Mouse (Mus musculus) heart, embryonic 11.5 days (tissue): ENCODE data around the gene Ezr. TPM values are rescaled to one million over a fixed set of nuclear protein-coding genes. Genes with fewer than 3 reads are reported as not detected.

Experiments
- ATAC-seq: fragments of 200-750 bp; cut with Nextera tagmentation; replicated peaks from 2 replicates; pipeline ENCODE4 v1.8.0; 2017; ENCODE audit warnings: moderate library complexity; ENCODE audit not compliant: insufficient number of reproducible peaks, low FRiP score, low TSS enrichment
- H3K27ac ChIP-seq: fragments of 300-500 bp; sonication (generic); 2 replicates; pipeline ENCODE4 v1.5.1; 2014; ENCODE audit warnings: mild to moderate bottlenecking, low read depth, low read length
- H3K27me3 ChIP-seq: fragments of 300-500 bp; sonication (generic); 2 replicates; pipeline ENCODE4 v1.6.1; 2014; ENCODE audit warnings: mild to moderate bottlenecking, low read length, mixed read lengths; ENCODE audit not compliant: control insufficient read depth, insufficient read depth
- H3K36me3 ChIP-seq: fragments of 300-500 bp; sonication (generic); 2 replicates; pipeline ENCODE4 v1.6.1; 2014; ENCODE audit warnings: mild to moderate bottlenecking, low read length, moderate library complexity, mixed read lengths; ENCODE audit not compliant: control insufficient read depth, insufficient read depth
- H3K4me1 ChIP-seq: fragments of 300-500 bp; sonication (generic); 2 replicates; pipeline ENCODE4 v1.6.1; 2014; ENCODE audit warnings: low read length; ENCODE audit not compliant: control insufficient read depth, insufficient read depth
- H3K4me2 ChIP-seq: fragments of 300-500 bp; sonication (generic); 2 replicates; pipeline ENCODE4 v1.6.1; 2014; ENCODE audit warnings: mild to moderate bottlenecking, moderate library complexity
- H3K4me3 ChIP-seq: fragments of 300-500 bp; sonication (generic); 2 replicates; pipeline ENCODE4 v1.5.1; 2014; ENCODE audit warnings: low read depth, low read length
- H3K9ac ChIP-seq: fragments of 300-500 bp; sonication (generic); 2 replicates; pipeline ENCODE4 v1.6.1; 2014; ENCODE audit warnings: mild to moderate bottlenecking, low read depth, low read length, moderate library complexity
- H3K9me3 ChIP-seq: fragments of 300-500 bp; sonication (generic); replicated peaks from 2 replicates; pipeline ENCODE4 v1.6.1; 2016; ENCODE audit warnings: low read length; ENCODE audit not compliant: control insufficient read depth
- WGBS: fragments of 180-500 bp; shearing (Covaris S2); extraction: QIAGEN DNeasy Blood & Tissue Kit; methylation state at CpG from one replicate; pipeline ENCODE4 v1.1.7; 2014; ENCODE audit not compliant: insufficient replicate concordance; 5-methylcytosine and 5-hydroxymethylcytosine counted together
- polyA plus RNA-seq: library from polyadenylated mRNA; unstranded; fragments of >200 nt; fragmentation: Nextera tagmentation; extraction: Ambion mirVana; gene quantifications from 2 replicates; pipeline ENCODE4 v1.2.1, GENCODE M21; 2014

Gene Ezr
- polyA plus RNA-seq, 1 experiment from 2014 or later, result 89.2 TPM

DNA sequence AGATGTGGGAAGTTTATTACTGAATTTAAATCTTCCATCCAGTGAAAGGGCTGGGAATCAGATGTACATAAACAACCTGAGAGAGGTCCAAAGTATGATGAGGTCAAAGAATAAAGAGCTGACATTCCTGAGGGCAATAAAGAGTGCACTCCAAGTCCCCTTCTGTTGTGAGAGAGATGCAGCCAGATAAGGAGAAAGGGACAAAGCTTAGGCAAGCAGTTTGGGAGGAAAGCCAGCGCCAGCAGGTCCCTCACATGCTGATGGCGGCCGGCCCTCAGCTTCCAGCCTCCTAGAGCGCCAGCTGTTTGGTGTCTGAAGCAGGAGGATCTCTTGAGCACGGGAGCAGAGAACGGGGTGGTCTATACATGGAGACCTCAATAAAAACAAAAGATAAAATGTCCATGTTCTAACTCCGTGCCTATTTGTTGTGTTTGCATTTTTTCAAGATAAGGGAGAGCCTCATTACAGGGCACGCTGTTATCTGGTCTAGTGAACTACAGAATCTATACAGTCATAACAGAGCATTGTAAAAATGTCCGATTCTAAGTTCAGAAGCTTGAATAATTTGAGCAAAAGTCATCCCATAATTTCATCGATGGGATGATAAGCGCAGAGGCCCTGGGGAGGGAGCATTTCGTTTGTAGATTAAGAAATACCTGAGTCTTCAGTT, 15.9 kb upstream of the Ezr start:
- no peaks in the 10 kb centered on the region for H3K36me3 ChIP-seq
- H3K9me3 ChIP-seq, result 0 out of 2 replicates have a peak, but pooled peaks cover 4% of the 10 kb centered on the region
- no peak overlapping the region for H3K9ac ChIP-seq
- peaks cover 9% of the 10 kb centered on the region for H3K4me1 ChIP-seq
- 68% methylated on average over 12 of the region's 12 CpGs for WGBS
- H3K4me3 ChIP-seq, result no peak overlapping the region
- no peaks in the 10 kb centered on the region for H3K27me3 ChIP-seq
- no peak for ATAC-seq
- no peak overlapping the region for H3K27ac ChIP-seq
- no peak overlapping the region for H3K4me2 ChIP-seq

DNA sequence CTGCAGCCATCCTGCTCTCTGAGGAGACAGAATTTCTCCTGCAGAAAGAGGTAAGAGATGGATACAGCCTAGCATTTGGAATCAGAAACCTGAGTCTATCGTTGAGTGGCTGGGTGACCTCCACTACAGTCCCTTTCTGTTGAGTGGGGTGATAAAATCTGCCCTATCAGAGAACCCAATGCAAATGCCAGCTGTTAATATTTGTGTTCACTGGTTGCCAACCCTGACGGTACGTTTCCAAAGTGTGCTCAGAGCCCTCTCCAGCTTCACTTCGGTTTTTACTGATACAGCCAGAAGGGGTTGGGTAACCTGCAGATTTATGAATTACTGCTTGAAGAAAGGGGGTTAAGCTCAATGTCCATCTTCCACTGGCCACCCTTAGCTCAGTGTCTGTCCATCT, 14.9 kb upstream of the Ezr start:
- H3K27me3 ChIP-seq, result no peaks in the 10 kb centered on the region
- 74% methylated on average over 4 of the region's 4 CpGs for WGBS
- no peak overlapping the region for H3K9ac ChIP-seq
- H3K27ac ChIP-seq, result no peak overlapping the region
- H3K4me1 ChIP-seq, result peaks cover 9% of the 10 kb centered on the region
- no peak overlapping the region for H3K4me2 ChIP-seq
- ATAC-seq, result no peak
- H3K9me3 ChIP-seq, result 0 out of 2 replicates have a peak, but pooled peaks cover 4% of the 10 kb centered on the region
- H3K36me3 ChIP-seq, result no peaks in the 10 kb centered on the region
- no peak overlapping the region for H3K4me3 ChIP-seq

DNA sequence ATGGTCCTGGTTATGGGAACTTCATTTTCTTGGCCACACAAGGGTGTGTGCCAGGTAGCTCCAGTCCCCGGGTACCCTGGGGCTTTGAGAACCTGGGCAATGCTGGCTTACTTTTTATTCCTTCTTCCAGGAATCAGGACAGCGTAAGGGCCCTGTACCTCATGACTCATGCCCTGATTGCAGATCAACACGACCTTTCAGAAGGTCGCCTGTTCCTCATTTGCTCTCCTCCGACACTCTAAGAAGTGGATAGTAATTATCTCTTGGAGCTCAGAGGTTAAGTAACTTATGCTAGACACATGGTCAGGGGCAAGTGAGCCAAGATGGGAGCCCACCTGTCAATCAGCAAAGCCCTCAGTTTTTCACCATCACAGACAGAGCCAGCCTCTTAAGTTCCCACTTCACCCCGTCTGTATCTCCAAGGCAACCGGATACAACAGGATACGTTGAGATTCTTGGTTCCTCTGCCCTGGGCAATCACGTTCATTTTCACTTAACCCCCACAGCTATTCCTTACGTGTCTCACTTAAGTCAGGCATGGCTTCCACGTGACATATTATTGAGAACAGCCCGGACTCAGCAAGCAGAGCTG, 11.7 kb upstream of the Ezr start:
- H3K9me3 ChIP-seq, result no peaks in the 10 kb centered on the region
- ATAC-seq, result 0 out of 2 replicates have a peak, but pooled peaks have one; percentile 10
- no peak overlapping the region for H3K27ac ChIP-seq
- peaks cover 9% of the 10 kb centered on the region for H3K4me1 ChIP-seq
- H3K27me3 ChIP-seq, result no peaks in the 10 kb centered on the region
- WGBS, result 39% methylated on average over 12 of the region's 12 CpGs
- no peaks in the 10 kb centered on the region for H3K36me3 ChIP-seq
- no peak overlapping the region for H3K4me2 ChIP-seq
- no peak overlapping the region for H3K9ac ChIP-seq
- H3K4me3 ChIP-seq, result no peak overlapping the region

DNA sequence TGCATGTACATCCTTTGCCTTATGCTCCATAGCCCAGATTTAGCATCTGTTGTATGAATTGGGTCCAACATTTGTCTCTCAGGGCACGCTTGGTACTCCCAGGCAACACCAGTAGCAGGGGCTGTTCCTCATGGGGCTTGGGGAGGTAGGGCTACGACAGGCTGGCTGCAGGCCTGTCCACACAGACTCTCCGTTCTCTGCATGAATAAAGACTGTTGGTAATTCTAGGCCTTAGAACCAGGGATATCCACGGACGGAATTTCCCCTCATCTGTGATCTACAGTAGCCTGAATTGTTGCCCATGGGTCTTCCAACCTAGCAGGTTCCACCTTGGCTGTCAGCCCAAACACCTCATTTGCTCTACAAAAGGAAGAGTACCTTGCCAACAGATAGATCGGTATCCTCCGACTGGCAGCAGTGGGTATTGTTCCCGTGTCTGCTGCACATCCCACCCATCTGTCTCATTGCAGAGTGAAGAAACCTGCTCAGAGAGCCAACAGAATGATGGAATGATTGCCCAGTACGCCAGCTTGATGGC, 7.1 kb upstream of the Ezr start:
- H3K36me3 ChIP-seq, result no peaks in the 10 kb centered on the region
- 82% methylated on average over 9 of the region's 9 CpGs for WGBS
- peaks cover 6% of the 10 kb centered on the region for H3K4me1 ChIP-seq
- H3K4me3 ChIP-seq, result no peak overlapping the region
- ATAC-seq, result no peak
- no peak overlapping the region for H3K9ac ChIP-seq
- no peaks in the 10 kb centered on the region for H3K9me3 ChIP-seq
- H3K27ac ChIP-seq, result no peak overlapping the region
- no peaks in the 10 kb centered on the region for H3K27me3 ChIP-seq
- H3K4me2 ChIP-seq, result no peak overlapping the region

DNA sequence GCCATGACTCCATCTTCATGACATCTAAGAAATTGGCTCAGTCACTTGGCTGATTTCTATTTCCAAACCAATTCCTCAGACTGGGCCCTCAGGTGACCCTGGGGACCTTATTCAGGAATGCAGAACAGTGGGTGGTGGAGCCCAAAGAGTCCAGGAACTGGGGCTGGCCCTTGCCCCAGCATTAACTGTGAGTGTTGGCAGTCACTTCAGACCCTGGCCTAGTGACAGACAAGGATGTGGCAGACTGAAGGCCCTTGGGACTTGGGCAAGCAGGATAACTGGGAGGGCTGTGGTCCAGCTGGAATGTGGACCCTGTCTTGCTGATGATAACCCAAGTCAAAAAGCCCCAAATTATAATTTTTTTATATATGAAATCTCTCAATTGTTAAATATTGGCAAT, 6.5 kb upstream of the Ezr start:
- H3K4me2 ChIP-seq, result no peak overlapping the region
- H3K27me3 ChIP-seq, result no peaks in the 10 kb centered on the region
- no peak overlapping the region for H3K9ac ChIP-seq
- H3K9me3 ChIP-seq, result no peaks in the 10 kb centered on the region
- no peak overlapping the region for H3K4me3 ChIP-seq
- peaks cover 3% of the 10 kb centered on the region for H3K4me1 ChIP-seq
- no peak for ATAC-seq
- H3K36me3 ChIP-seq, result no peaks in the 10 kb centered on the region
- no peak overlapping the region for H3K27ac ChIP-seq

DNA sequence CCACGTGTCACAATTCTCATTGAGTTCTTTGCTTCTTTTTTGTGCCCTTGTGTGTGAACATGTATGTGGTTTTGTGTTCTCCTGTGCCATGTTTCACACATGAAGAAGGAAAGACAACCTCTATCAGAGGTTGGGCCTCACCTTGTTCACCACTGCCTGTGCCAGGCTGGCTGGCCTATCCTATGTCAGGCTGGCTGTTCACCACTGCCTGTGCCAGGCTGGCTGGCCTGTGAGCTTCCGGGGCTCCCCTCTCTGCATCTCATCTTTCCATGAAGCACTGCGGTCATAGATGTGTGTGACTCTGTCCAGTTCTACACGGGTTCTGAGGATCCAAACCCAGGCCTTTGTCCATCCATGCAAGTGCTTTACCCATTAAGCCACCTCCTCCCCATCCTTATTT, 4.7 kb upstream of the Ezr start:
- Histone ChIP-seq H3K27me3 (no peaks in the 10 kb centered on the region), H3K9ac (no peak overlapping the region), H3K27ac (no peak overlapping the region), H3K36me3 (no peaks in the 10 kb centered on the region), H3K4me3 (no peak overlapping the region), H3K9me3 (no peaks in the 10 kb centered on the region), H3K4me1 (no peaks in the 10 kb centered on the region), H3K4me2 (no peak overlapping the region)
- 73% methylated on average over 4 of the region's 4 CpGs for WGBS
- ATAC-seq, result no peak

DNA sequence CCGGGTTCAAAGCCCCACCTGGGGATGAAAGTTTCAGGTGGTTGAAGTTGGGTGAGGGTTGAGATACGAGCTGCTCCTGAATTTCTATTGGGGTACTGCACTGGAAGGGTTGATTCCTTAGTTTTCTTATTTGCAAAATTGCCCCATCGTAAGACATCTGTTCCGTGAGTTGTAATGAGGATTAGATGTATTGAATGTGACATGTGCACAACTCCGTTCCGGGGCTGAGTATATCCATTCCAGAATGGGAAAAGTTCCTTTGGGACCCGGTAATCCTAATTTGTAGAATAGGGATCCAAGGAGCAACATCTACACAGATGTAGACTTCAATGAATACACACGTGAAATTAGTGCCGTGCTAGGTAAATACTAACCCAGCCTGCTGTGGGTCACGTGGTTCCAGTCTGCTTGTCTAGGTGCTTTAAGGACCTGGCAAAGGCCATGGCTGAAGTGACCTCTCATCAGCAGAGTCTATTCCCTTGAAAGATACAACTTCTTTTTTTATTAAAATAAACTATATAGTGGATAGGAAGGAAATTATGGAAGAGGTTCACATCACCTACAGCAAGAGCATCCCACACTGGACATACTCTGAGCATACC, 1.3 kb upstream of the Ezr start:
- H3K27ac ChIP-seq, result no peak overlapping the region
- 49% methylated on average over 10 of the region's 10 CpGs for WGBS
- peak overlapping the region; percentile 91 for H3K4me3 ChIP-seq

DNA sequence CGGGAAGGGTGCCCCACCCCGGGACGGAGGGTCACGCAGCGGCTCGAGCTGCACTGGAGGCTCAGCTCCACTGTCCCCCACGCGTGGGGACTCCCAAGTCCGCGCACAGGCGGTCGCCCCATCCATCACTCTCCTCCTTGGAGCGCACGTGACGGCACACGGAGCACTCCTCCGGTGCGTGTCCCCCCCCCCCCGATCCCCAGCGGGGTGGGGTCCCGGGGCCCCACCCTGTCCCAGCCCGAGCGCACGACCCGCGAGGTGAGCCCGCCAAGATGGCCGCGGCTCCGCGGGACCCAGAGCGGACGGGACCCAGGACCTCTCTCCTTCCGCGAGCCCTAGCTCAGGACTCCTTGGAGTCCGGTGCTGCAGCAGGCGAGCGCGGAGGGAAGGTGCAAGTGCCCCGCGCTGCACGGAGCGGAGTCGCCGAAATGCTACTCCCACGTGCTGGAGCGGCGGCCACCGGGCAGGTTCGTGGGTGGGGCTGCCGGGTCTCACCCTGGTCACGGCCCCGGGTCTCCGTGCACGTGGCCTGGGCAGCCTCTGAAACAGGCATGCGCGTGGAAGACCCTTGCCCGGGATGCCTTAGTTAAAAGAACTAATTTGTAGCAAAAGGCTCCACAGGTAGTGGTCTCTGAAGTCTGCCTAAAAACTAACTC, 550 bp upstream of the Ezr start:
- WGBS, result under 1% methylated on average over 54 of the region's 58 CpGs
- Histone ChIP-seq H3K27ac (peak overlapping the region; percentile 82), H3K4me2 (peak overlapping the region; percentile 81), H3K4me1 (peaks cover 11% of the 10 kb centered on the region), H3K9me3 (no peaks in the 10 kb centered on the region), H3K4me3 (peak overlapping the region; percentile 91), H3K9ac (peak overlapping the region; percentile 95), H3K36me3 (no peaks in the 10 kb centered on the region), H3K27me3 (no peaks in the 10 kb centered on the region)
- ATAC-seq, result peak; percentile 51

More for the DNA sequence above, 1.3 kb upstream of the Ezr start:
- Histone ChIP-seq H3K9me3 (no peaks in the 10 kb centered on the region), H3K9ac (peak overlapping the region; percentile 95; the same call in 1 of the 2 replicates), H3K36me3 (no peaks in the 10 kb centered on the region), H3K4me2 (peak overlapping the region; percentile 81), H3K27me3 (no peaks in the 10 kb centered on the region), H3K4me1 (peaks cover 11% of the 10 kb centered on the region)
- no peak for ATAC-seq
